Mouse (Mus musculus) right cerebral cortex, postnatal 10 days (tissue): ENCODE measurements around the gene Cmtm8.

ENCODE experiments used
- DNase-seq, 2 experiments: peaks; one replicate each; pipeline ENCODE4 v3.0.0; 2021; ENCODE audit warnings: low spot score in 2 of 2

Gene Cmtm8

GRCm38 (mm10) chr9:114758272-114758671 lies 85.7 kb downstream of the Cmtm8 start:
- DNase-seq = no peak

- DNase-seq = peak; percentile 91
These were observed 91.0 kb downstream of the Cmtm8 start for GRCm38 (mm10) chr9:114752863-114753484.

- DNase-seq = no peak
These were observed 91.6 kb downstream of the Cmtm8 start for GRCm38 (mm10) chr9:114752311-114752710.

- DNase-seq = no peak
These were observed 92.4 kb downstream of the Cmtm8 start for GRCm38 (mm10) chr9:114751582-114751981.

GRCm38 (mm10) chr9:114747466-114747865 lies 96.5 kb downstream of the Cmtm8 start:
- no peak for DNase-seq

GRCm38 (mm10) chr9:114747012-114747411 lies 96.9 kb downstream of the Cmtm8 start:
- DNase-seq = no peak

GRCm38 (mm10) chr9:114745654-114746053 lies 98.3 kb downstream of the Cmtm8 start:
- no peak for DNase-seq

- no peak for DNase-seq
These were observed 98.8 kb downstream of the Cmtm8 start for GRCm38 (mm10) chr9:114745163-114745562.

GRCm38 (mm10) chr9:114742731-114743130 lies 101.2 kb downstream of the Cmtm8 start:
- no peak for DNase-seq

GRCm38 (mm10) chr9:114740336-114740735 lies 103.6 kb downstream of the Cmtm8 start:
- DNase-seq = no peak
